Mouse (Mus musculus): ENCODE results near the gene 1700021F07Rik.

1700021F07Rik gene

GRCm38 (mm10) chr2:173563336-173563735 is 41.0 kb downstream of the 1700021F07Rik start:
- no peak for DNase-seq (ENCODE audit: low read depth, low spot score)

GRCm38 (mm10) chr2:173564179-173564578 is 41.8 kb downstream of the 1700021F07Rik start:
- DNase-seq (ENCODE audit: low read depth, low spot score): no peak

Data from embryo, embryonic 11.5 days (tissue).